Mouse (Mus musculus): Measurements from ENCODE around the gene Slc38a7. TPM values are rescaled to one million over a fixed set of nuclear protein-coding genes. Genes with fewer than 3 reads are reported as not detected.

Slc38a7 gene
- 10.1 and 13.7 TPM in 2 replicates for polyA plus RNA-seq (2015; fragmentation: Nextera tagmentation; extraction: Ambion mirVana)

- Histone ChIP-seq H3K27ac (peak within 1 kb of the TSS; percentile 50), H3K4me3 (peak within 1 kb of the TSS; percentile 65), H3K36me3 (peaks cover 2% of the 10 kb centered on the region; the same call in 1 of the 2 replicates), H3K4me1 (replicated peaks) (peaks cover 14% of the 10 kb centered on the region), H3K4me2 (peak within 1 kb of the TSS; percentile 79), H3K27me3 (no peaks in the 10 kb centered on the region), H3K9ac (peak within 1 kb of the TSS; percentile 62), H3K9me3 (replicated peaks) (no peaks in the 10 kb centered on the region)
- ATAC-seq (replicated peaks; ENCODE audit: insufficient number of reproducible peaks, insufficient read depth, low FRiP score, low read depth), result peak; percentile 91
- WGBS, result 11% methylated on average over 22 of the region's 22 CpGs
These were observed at the start of gene Slc38a7 for GRCm38 (mm10) chr8:95853102-95853843. TSS of gene Slc38a7 (minus strand) at chr8:95853539.

- 37% methylated on average over 7 of the region's 7 CpGs for WGBS
- H3K9ac ChIP-seq, result no peak overlapping the region
- no peak overlapping the region for H3K4me3 ChIP-seq
- H3K4me2 ChIP-seq, result no peak overlapping the region
- H3K4me1 ChIP-seq (replicated peaks), result no peaks in the 10 kb centered on the region
- H3K9me3 ChIP-seq (replicated peaks), result no peaks in the 10 kb centered on the region
- ATAC-seq (replicated peaks; ENCODE audit: insufficient number of reproducible peaks, insufficient read depth, low FRiP score, low read depth), result no peak
- no peaks in the 10 kb centered on the region for H3K36me3 ChIP-seq
- no peak overlapping the region for H3K27ac ChIP-seq
- H3K27me3 ChIP-seq, result no peaks in the 10 kb centered on the region
These were observed 48.5 kb upstream of the Slc38a7 start for GRCm38 (mm10) chr8:95901864-95902263.

- no peak overlapping the region for H3K4me3 ChIP-seq
- no peak overlapping the region for H3K27ac ChIP-seq
- H3K36me3 ChIP-seq, result no peaks in the 10 kb centered on the region
- no peaks in the 10 kb centered on the region for H3K4me1 ChIP-seq (replicated peaks)
- no peaks in the 10 kb centered on the region for H3K27me3 ChIP-seq
- H3K9ac ChIP-seq, result no peak overlapping the region
- H3K9me3 ChIP-seq (replicated peaks), result no peaks in the 10 kb centered on the region
- WGBS, result 79% methylated on average over 5 of the region's 5 CpGs
- H3K4me2 ChIP-seq, result no peak overlapping the region
- no peak for ATAC-seq (replicated peaks; ENCODE audit: insufficient number of reproducible peaks, insufficient read depth, low FRiP score, low read depth)
These were observed 40.4 kb upstream of the Slc38a7 start for GRCm38 (mm10) chr8:95893701-95894100.

GRCm38 (mm10) chr8:95888285-95889136 lies 35.2 kb upstream of the Slc38a7 start, which contains the start of gene Got2:
TSS of gene Got2 (minus strand) at chr8:95888547.
- 8% methylated on average over 31 of the region's 31 CpGs for WGBS

GRCm38 (mm10) chr8:95887578-95888284 lies 34.4 kb upstream of the Slc38a7 start:
- under 1% methylated on average over 38 of the region's 38 CpGs for WGBS

More at GRCm38 (mm10) chr8:95888285-95889136, 35.2 kb upstream of the Slc38a7 start, which contains the start of gene Got2:
- H3K27ac ChIP-seq, result peak within 1 kb of the TSS; percentile 94
- H3K9ac ChIP-seq, result peak within 1 kb of the TSS; percentile 88
- no peaks in the 10 kb centered on the region for H3K36me3 ChIP-seq
- H3K4me1 ChIP-seq (replicated peaks), result peaks cover 32% of the 10 kb centered on the region
- no peaks in the 10 kb centered on the region for H3K9me3 ChIP-seq (replicated peaks)
- no peaks in the 10 kb centered on the region for H3K27me3 ChIP-seq
- ATAC-seq (replicated peaks; ENCODE audit: insufficient number of reproducible peaks, insufficient read depth, low FRiP score, low read depth), result peak; percentile 84
- peak within 1 kb of the TSS; percentile 100 for H3K4me3 ChIP-seq
- peak within 1 kb of the TSS; percentile 87 for H3K4me2 ChIP-seq

GRCm38 (mm10) chr8:95886647-95887577 lies 33.6 kb upstream of the Slc38a7 start:
- peak overlapping the region; percentile 100 for H3K4me3 ChIP-seq
- H3K9ac ChIP-seq, result peak overlapping the region; percentile 88
- 46% methylated on average over 17 of the region's 17 CpGs for WGBS
- no peaks in the 10 kb centered on the region for H3K36me3 ChIP-seq
- peak overlapping the region; percentile 87 for H3K4me2 ChIP-seq
- ATAC-seq (replicated peaks; ENCODE audit: insufficient number of reproducible peaks, insufficient read depth, low FRiP score, low read depth), result no peak
- H3K27me3 ChIP-seq, result no peaks in the 10 kb centered on the region
- peaks cover 41% of the 10 kb centered on the region for H3K4me1 ChIP-seq (replicated peaks)
- peak overlapping the region; percentile 94 for H3K27ac ChIP-seq
- H3K9me3 ChIP-seq (replicated peaks), result no peaks in the 10 kb centered on the region

More at GRCm38 (mm10) chr8:95887578-95888284, 34.4 kb upstream of the Slc38a7 start:
- Histone ChIP-seq H3K27ac (peak overlapping the region; percentile 94), H3K36me3 (no peaks in the 10 kb centered on the region), H3K27me3 (no peaks in the 10 kb centered on the region), H3K4me1 (replicated peaks) (peaks cover 34% of the 10 kb centered on the region), H3K9me3 (replicated peaks) (no peaks in the 10 kb centered on the region), H3K9ac (peak overlapping the region; percentile 88), H3K4me3 (peak overlapping the region; percentile 100), H3K4me2 (peak overlapping the region; percentile 87)
- ATAC-seq (replicated peaks; ENCODE audit: insufficient number of reproducible peaks, insufficient read depth, low FRiP score, low read depth), result peak; percentile 94

- Histone ChIP-seq H3K4me2 (peak overlapping the region; percentile 87), H3K9me3 (replicated peaks) (no peaks in the 10 kb centered on the region), H3K4me1 (replicated peaks) (peaks cover 43% of the 10 kb centered on the region), H3K4me3 (no peak overlapping the region; the same call in 1 of the 2 replicates), H3K27me3 (no peaks in the 10 kb centered on the region), H3K36me3 (no peaks in the 10 kb centered on the region), H3K27ac (peak overlapping the region; percentile 94), H3K9ac (no peak overlapping the region)
- ATAC-seq (replicated peaks; ENCODE audit: insufficient number of reproducible peaks, insufficient read depth, low FRiP score, low read depth), result no peak
- WGBS, result 37% methylated on average over 5 of the region's 5 CpGs
These were observed 32.6 kb upstream of the Slc38a7 start for GRCm38 (mm10) chr8:95885966-95886365.

- no peaks in the 10 kb centered on the region for H3K36me3 ChIP-seq
- no peak overlapping the region for H3K4me3 ChIP-seq
- no peak overlapping the region for H3K9ac ChIP-seq
- 0 out of 2 replicates have a peak overlapping the region, but pooled peaks have one; percentile 9 for H3K27ac ChIP-seq
- peak overlapping the region; percentile 87; the same call in 1 of the 2 replicates for H3K4me2 ChIP-seq
- ATAC-seq (replicated peaks; ENCODE audit: insufficient number of reproducible peaks, insufficient read depth, low FRiP score, low read depth), result no peak
- 56% methylated on average over 5 of the region's 5 CpGs for WGBS
- no peaks in the 10 kb centered on the region for H3K27me3 ChIP-seq
- H3K4me1 ChIP-seq (replicated peaks), result peaks cover 43% of the 10 kb centered on the region
- no peaks in the 10 kb centered on the region for H3K9me3 ChIP-seq (replicated peaks)
These were observed 32.0 kb upstream of the Slc38a7 start for GRCm38 (mm10) chr8:95885271-95885841.

- Histone ChIP-seq H3K9me3 (replicated peaks) (no peaks in the 10 kb centered on the region), H3K9ac (no peak overlapping the region), H3K4me3 (no peak overlapping the region), H3K27me3 (no peaks in the 10 kb centered on the region), H3K4me2 (0 out of 2 replicates have a peak overlapping the region, but pooled peaks have one; percentile 28), H3K4me1 (replicated peaks) (peaks cover 43% of the 10 kb centered on the region), H3K36me3 (no peaks in the 10 kb centered on the region), H3K27ac (no peak overlapping the region)
- 73% methylated on average over 12 of the region's 12 CpGs for WGBS
- ATAC-seq (replicated peaks; ENCODE audit: insufficient number of reproducible peaks, insufficient read depth, low FRiP score, low read depth), result no peak
These were observed 31.2 kb upstream of the Slc38a7 start for GRCm38 (mm10) chr8:95884491-95884890.

- no peaks in the 10 kb centered on the region for H3K9me3 ChIP-seq (replicated peaks)
- H3K4me2 ChIP-seq, result no peak overlapping the region
- ATAC-seq (replicated peaks; ENCODE audit: insufficient number of reproducible peaks, insufficient read depth, low FRiP score, low read depth), result no peak
- no peak overlapping the region for H3K9ac ChIP-seq
- WGBS, result 57% methylated on average over 9 of the region's 9 CpGs
- H3K36me3 ChIP-seq, result peaks cover 5% of the 10 kb centered on the region
- peaks cover 48% of the 10 kb centered on the region for H3K4me1 ChIP-seq (replicated peaks)
- no peaks in the 10 kb centered on the region for H3K27me3 ChIP-seq
- H3K4me3 ChIP-seq, result no peak overlapping the region
- H3K27ac ChIP-seq, result no peak overlapping the region
These were observed 28.9 kb upstream of the Slc38a7 start for GRCm38 (mm10) chr8:95882191-95882590.

Measured in heart, embryonic 15.5 days (tissue).